Mouse (Mus musculus): ENCODE results near the gene Nkg7. TPM values are rescaled to one million over a fixed set of nuclear protein-coding genes. Genes with fewer than 3 reads are reported as not detected.

Gene Nkg7
- polyA plus RNA-seq, 1 experiment from 2014 or later: not detected

- no peaks in the 10 kb centered on the region; the same call in 1 of the 2 replicates for H3K9me3 ChIP-seq (ENCODE audit: control insufficient read depth, low read length)
- no peaks in the 10 kb centered on the region for H3K27me3 ChIP-seq (ENCODE audit: control insufficient read depth, insufficient read depth, low read length)
- no peaks in the 10 kb centered on the region; the same call in 1 of the 2 replicates for H3K4me1 ChIP-seq (ENCODE audit: control insufficient read depth, insufficient read depth, low read length)
- 81% methylated on average over 10 of the region's 10 CpGs for WGBS
- no peak overlapping the region for H3K4me3 ChIP-seq (ENCODE audit: low read length)
- no peak for ATAC-seq (ENCODE audit: low FRiP score, low TSS enrichment)
- no peak overlapping the region for H3K9ac ChIP-seq (ENCODE audit: low read depth, low read length)
- H3K4me2 ChIP-seq (replicated peaks; ENCODE audit: low read depth, low read length): no peak overlapping the region
- no peaks in the 10 kb centered on the region for H3K36me3 ChIP-seq (ENCODE audit: control insufficient read depth, insufficient read depth, low read length)
- no peak overlapping the region for H3K27ac ChIP-seq (ENCODE audit: low read depth, low read length)
Measured at GRCm38 (mm10) chr7:43417298-43417697, 19.6 kb upstream of the Nkg7 start.

- WGBS: 18% methylated on average over 11 of the region's 11 CpGs
- Histone ChIP-seq H3K9me3 (ENCODE audit: control insufficient read depth, low read length) (no peaks in the 10 kb centered on the region), H3K4me3 (ENCODE audit: low read length) (no peak overlapping the region), H3K36me3 (ENCODE audit: control insufficient read depth, insufficient read depth, low read length) (no peaks in the 10 kb centered on the region), H3K27me3 (ENCODE audit: control insufficient read depth, insufficient read depth, low read length) (no peaks in the 10 kb centered on the region), H3K4me1 (ENCODE audit: control insufficient read depth, insufficient read depth, low read length) (no peaks in the 10 kb centered on the region), H3K27ac (ENCODE audit: low read depth, low read length) (no peak overlapping the region), H3K4me2 (replicated peaks; ENCODE audit: low read depth, low read length) (peak overlapping the region; percentile 17; the same call in 1 of the 2 replicates), H3K9ac (ENCODE audit: low read depth, low read length) (no peak overlapping the region)
- peak; percentile 94 for ATAC-seq (ENCODE audit: low FRiP score, low TSS enrichment)
Measured at GRCm38 (mm10) chr7:43422995-43423617, 13.8 kb upstream of the Nkg7 start.

- 61% methylated on average over 3 of the region's 3 CpGs for WGBS
- no peak for ATAC-seq (ENCODE audit: low FRiP score, low TSS enrichment)
- H3K27ac ChIP-seq (ENCODE audit: low read depth, low read length): no peak overlapping the region
- no peaks in the 10 kb centered on the region for H3K27me3 ChIP-seq (ENCODE audit: control insufficient read depth, insufficient read depth, low read length)
- H3K4me2 ChIP-seq (replicated peaks; ENCODE audit: low read depth, low read length): no peak overlapping the region
- H3K9ac ChIP-seq (ENCODE audit: low read depth, low read length): no peak overlapping the region
- no peaks in the 10 kb centered on the region for H3K4me1 ChIP-seq (ENCODE audit: control insufficient read depth, insufficient read depth, low read length)
- no peaks in the 10 kb centered on the region for H3K36me3 ChIP-seq (ENCODE audit: control insufficient read depth, insufficient read depth, low read length)
- no peaks in the 10 kb centered on the region for H3K9me3 ChIP-seq (ENCODE audit: control insufficient read depth, low read length)
- no peak overlapping the region for H3K4me3 ChIP-seq (ENCODE audit: low read length)
Measured at GRCm38 (mm10) chr7:43423991-43424625, 12.8 kb upstream of the Nkg7 start.

DNA sequence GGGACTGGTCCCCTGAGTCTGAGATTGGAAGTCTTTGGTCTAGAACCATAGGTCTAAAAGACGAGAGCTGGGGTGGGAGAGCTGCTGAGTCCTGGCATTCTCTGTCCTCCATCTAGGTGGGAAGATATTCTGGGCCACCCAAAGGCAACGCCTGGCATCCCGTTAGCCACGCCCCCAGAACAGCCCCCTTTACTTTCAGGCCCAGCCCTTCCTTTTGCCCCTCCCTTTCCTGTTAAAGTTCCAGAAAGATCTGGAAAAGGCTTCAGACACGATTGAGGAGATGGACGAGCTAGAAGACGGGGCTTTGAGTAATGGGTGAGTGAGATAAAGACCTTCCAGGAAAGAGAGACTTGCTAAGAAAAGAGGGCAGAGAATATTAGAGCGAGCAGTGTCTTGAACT, 9.5 kb upstream of the Nkg7 start, which contains the start of gene Lim2:
Gene Lim2, plus strand, starts transcription at position 265 of the 400 bp plus-strand sequence.
- ATAC-seq (ENCODE audit: low FRiP score, low TSS enrichment): no peak
- WGBS: 88% methylated on average over 8 of the region's 8 CpGs
- Histone ChIP-seq H3K27me3 (ENCODE audit: control insufficient read depth, insufficient read depth, low read length) (no peaks in the 10 kb centered on the region), H3K4me1 (ENCODE audit: control insufficient read depth, insufficient read depth, low read length) (no peaks in the 10 kb centered on the region), H3K27ac (ENCODE audit: low read depth, low read length) (no peak within 1 kb of the TSS), H3K9ac (ENCODE audit: low read depth, low read length) (no peak within 1 kb of the TSS), H3K4me3 (ENCODE audit: low read length) (no peak within 1 kb of the TSS), H3K4me2 (replicated peaks; ENCODE audit: low read depth, low read length) (no peak within 1 kb of the TSS), H3K9me3 (ENCODE audit: control insufficient read depth, low read length) (no peaks in the 10 kb centered on the region), H3K36me3 (ENCODE audit: control insufficient read depth, insufficient read depth, low read length) (no peaks in the 10 kb centered on the region)

DNA sequence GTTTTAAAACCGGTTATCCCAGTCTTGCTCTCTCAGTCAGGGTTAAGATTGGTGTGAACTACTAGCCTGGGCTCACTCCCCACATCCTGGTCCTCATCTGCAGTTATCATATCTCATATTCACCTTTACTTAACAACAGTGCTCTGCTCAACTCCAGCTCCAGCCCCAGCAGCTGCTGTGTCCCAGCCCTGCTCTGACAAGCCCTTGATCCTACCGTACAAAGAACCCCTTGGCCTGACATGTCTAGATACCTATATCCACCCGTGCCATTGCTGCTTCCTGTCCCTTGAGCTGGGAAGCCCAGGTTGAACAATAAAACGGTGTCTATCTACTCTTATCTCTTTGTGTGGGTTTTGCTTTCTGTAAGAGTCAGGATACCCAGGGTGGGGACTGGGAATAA, 7.4 kb upstream of the Nkg7 start:
- no peak overlapping the region for H3K4me3 ChIP-seq (ENCODE audit: low read length)
- no peak for ATAC-seq (ENCODE audit: low FRiP score, low TSS enrichment)
- WGBS: 61% methylated on average over 4 of the region's 4 CpGs
- no peaks in the 10 kb centered on the region for H3K9me3 ChIP-seq (ENCODE audit: control insufficient read depth, low read length)
- no peak overlapping the region for H3K4me2 ChIP-seq (replicated peaks; ENCODE audit: low read depth, low read length)
- H3K36me3 ChIP-seq (ENCODE audit: control insufficient read depth, insufficient read depth, low read length): no peaks in the 10 kb centered on the region
- no peaks in the 10 kb centered on the region for H3K4me1 ChIP-seq (ENCODE audit: control insufficient read depth, insufficient read depth, low read length)
- no peaks in the 10 kb centered on the region for H3K27me3 ChIP-seq (ENCODE audit: control insufficient read depth, insufficient read depth, low read length)
- H3K9ac ChIP-seq (ENCODE audit: low read depth, low read length): no peak overlapping the region
- no peak overlapping the region for H3K27ac ChIP-seq (ENCODE audit: low read depth, low read length)

DNA sequence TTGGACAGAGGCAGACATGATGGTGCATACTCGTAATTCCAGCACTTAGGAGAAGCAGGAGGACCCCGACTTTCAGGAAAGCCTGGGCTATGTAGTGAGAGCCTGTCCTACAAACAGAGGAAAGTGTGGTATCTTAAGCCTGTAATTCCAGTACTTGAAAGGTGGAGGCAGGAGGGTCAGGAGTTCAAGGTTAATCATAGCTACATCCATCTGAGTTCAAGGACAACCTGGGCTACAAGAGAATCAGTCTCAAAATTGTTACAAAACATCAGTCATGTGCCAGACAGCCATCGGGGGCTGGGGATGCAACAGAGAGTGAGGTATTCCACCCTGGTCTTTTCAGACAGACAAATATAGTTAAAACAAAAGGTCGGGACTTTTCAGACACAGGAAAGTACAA, 4.0 kb upstream of the Nkg7 start:
- 73% methylated on average over 4 of the region's 4 CpGs for WGBS

DNA sequence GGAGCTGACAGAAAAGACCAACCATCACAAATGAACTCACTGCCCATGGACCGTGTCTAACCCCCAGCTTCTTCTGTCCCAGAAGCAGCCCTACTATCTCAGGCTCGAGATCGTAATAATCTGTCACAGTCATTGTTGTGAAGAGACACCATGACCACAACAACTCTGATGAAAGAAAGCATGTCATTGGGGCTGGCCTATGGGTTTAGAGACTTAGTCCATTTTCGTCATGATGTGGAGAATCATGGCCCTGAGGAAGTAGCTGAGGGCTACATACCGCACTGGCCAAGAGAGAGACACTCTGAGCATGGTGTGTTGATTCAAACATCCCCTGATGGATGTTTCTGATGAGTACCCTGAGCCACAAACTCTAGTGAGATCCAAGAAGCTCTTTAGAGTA, 2.2 kb upstream of the Nkg7 start:
- H3K27me3 ChIP-seq (ENCODE audit: control insufficient read depth, insufficient read depth, low read length): no peaks in the 10 kb centered on the region
- no peak overlapping the region for H3K4me3 ChIP-seq (ENCODE audit: low read length)
- no peaks in the 10 kb centered on the region for H3K4me1 ChIP-seq (ENCODE audit: control insufficient read depth, insufficient read depth, low read length)
- no peak for ATAC-seq (ENCODE audit: low FRiP score, low TSS enrichment)
- no peaks in the 10 kb centered on the region for H3K36me3 ChIP-seq (ENCODE audit: control insufficient read depth, insufficient read depth, low read length)
- no peaks in the 10 kb centered on the region for H3K9me3 ChIP-seq (ENCODE audit: control insufficient read depth, low read length)
- no peak overlapping the region for H3K27ac ChIP-seq (ENCODE audit: low read depth, low read length)
- 90% methylated on average over 5 of the region's 5 CpGs for WGBS
- H3K4me2 ChIP-seq (replicated peaks; ENCODE audit: low read depth, low read length): no peak overlapping the region
- H3K9ac ChIP-seq (ENCODE audit: low read depth, low read length): no peak overlapping the region

More for the DNA sequence above, 4.0 kb upstream of the Nkg7 start:
- H3K27ac ChIP-seq (ENCODE audit: low read depth, low read length): no peak overlapping the region
- no peaks in the 10 kb centered on the region for H3K4me1 ChIP-seq (ENCODE audit: control insufficient read depth, insufficient read depth, low read length)
- no peak overlapping the region for H3K4me3 ChIP-seq (ENCODE audit: low read length)
- H3K27me3 ChIP-seq (ENCODE audit: control insufficient read depth, insufficient read depth, low read length): no peaks in the 10 kb centered on the region
- H3K4me2 ChIP-seq (replicated peaks; ENCODE audit: low read depth, low read length): no peak overlapping the region
- H3K9ac ChIP-seq (ENCODE audit: low read depth, low read length): no peak overlapping the region
- H3K36me3 ChIP-seq (ENCODE audit: control insufficient read depth, insufficient read depth, low read length): no peaks in the 10 kb centered on the region
- H3K9me3 ChIP-seq (ENCODE audit: control insufficient read depth, low read length): no peaks in the 10 kb centered on the region
- no peak for ATAC-seq (ENCODE audit: low FRiP score, low TSS enrichment)

- H3K4me1 ChIP-seq (ENCODE audit: control insufficient read depth, insufficient read depth, low read length): 0 out of 2 replicates have a peak, but pooled peaks cover 5% of the 10 kb centered on the region
- no peaks in the 10 kb centered on the region for H3K36me3 ChIP-seq (ENCODE audit: control insufficient read depth, insufficient read depth, low read length)
- WGBS: 86% methylated on average over 4 of the region's 4 CpGs
- H3K9ac ChIP-seq (ENCODE audit: low read depth, low read length): no peak overlapping the region
- H3K27ac ChIP-seq (ENCODE audit: low read depth, low read length): no peak overlapping the region
- no peak for ATAC-seq (ENCODE audit: low FRiP score, low TSS enrichment)
- H3K4me2 ChIP-seq (replicated peaks; ENCODE audit: low read depth, low read length): no peak overlapping the region
- no peak overlapping the region for H3K4me3 ChIP-seq (ENCODE audit: low read length)
- H3K27me3 ChIP-seq (ENCODE audit: control insufficient read depth, insufficient read depth, low read length): no peaks in the 10 kb centered on the region
- H3K9me3 ChIP-seq (ENCODE audit: control insufficient read depth, low read length): no peaks in the 10 kb centered on the region
Measured at GRCm38 (mm10) chr7:43438611-43439010, 1.7 kb downstream of the Nkg7 start.

DNA sequence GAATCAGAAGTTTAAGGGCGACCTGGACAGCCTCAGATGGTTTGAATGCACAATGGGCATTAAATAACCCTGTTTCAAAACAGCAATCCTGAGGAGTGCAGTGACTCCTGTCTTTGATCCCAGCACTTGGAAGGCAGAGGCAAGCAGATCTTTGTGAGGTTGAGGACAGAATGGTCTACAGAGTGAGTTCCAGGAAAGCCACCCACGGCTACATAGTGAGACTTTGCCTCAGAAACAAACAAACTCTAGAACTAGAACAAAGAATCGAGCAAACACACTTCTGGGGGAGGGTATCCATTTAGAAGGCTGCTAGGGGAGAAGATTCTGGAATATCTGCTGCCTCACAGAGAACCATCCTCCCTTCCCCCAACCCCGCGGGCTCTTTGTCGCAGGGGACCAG, 3.6 kb downstream of the Nkg7 start, which contains the start of gene Cldnd2:
Gene Cldnd2, plus strand, starts transcription at position 301 of the 400 bp plus-strand sequence.
- H3K4me3 ChIP-seq (ENCODE audit: low read length): no peak within 1 kb of the TSS
- 81% methylated on average over 6 of the region's 6 CpGs for WGBS
- ATAC-seq (ENCODE audit: low FRiP score, low TSS enrichment): no peak

More for the DNA sequence above, 3.6 kb downstream of the Nkg7 start, which contains the start of gene Cldnd2:
- Histone ChIP-seq H3K4me1 (ENCODE audit: control insufficient read depth, insufficient read depth, low read length) (peaks cover 13% of the 10 kb centered on the region; the same call in 1 of the 2 replicates), H3K4me2 (replicated peaks; ENCODE audit: low read depth, low read length) (no peak within 1 kb of the TSS), H3K9ac (ENCODE audit: low read depth, low read length) (no peak within 1 kb of the TSS), H3K9me3 (ENCODE audit: control insufficient read depth, low read length) (no peaks in the 10 kb centered on the region), H3K36me3 (ENCODE audit: control insufficient read depth, insufficient read depth, low read length) (no peaks in the 10 kb centered on the region), H3K27me3 (ENCODE audit: control insufficient read depth, insufficient read depth, low read length) (no peaks in the 10 kb centered on the region), H3K27ac (ENCODE audit: low read depth, low read length) (no peak within 1 kb of the TSS)
